Mouse (Mus musculus) E14TG2a.4 (cell line): Measurements from ENCODE around the gene Rsf1.

Source experiments
- H3K27me3 ChIP-seq: 2 replicates; pipeline ENCODE4 v1.6.1; 2014; ENCODE audit warnings: low read length, control low read depth; ENCODE audit not compliant: insufficient read depth
- H3K36me3 ChIP-seq: 2 replicates; pipeline ENCODE4 v1.6.1; 2014; ENCODE audit warnings: low read length, control low read depth; ENCODE audit not compliant: insufficient read depth
- H3K4me1 ChIP-seq: replicated peaks from 2 replicates; pipeline ENCODE4 v1.6.1; 2014; ENCODE audit warnings: low read depth, low read length, control low read depth
- H3K4me3 ChIP-seq: replicated peaks from 2 replicates; pipeline ENCODE4 v1.5.1; 2014; ENCODE audit warnings: mild to moderate bottlenecking, low read length
- H3K9me3 ChIP-seq: 2 replicates; pipeline ENCODE4 v1.6.1; 2014; ENCODE audit warnings: low read length, control low read depth
- CTCF ChIP-seq: conservative IDR thresholded peaks from 2 replicates; pipeline ENCODE4 v1.5.1; 2014; ENCODE audit warnings: low read length
- NANOG ChIP-seq: IDR thresholded peaks from 2 replicates; pipeline ENCODE4 v1.6.1; 2014; ENCODE audit warnings: borderline replicate concordance, low read length, mixed read lengths
- POU5F1 ChIP-seq: IDR thresholded peaks from 2 replicates; pipeline ENCODE4 v1.6.1; 2014; ENCODE audit warnings: low read length, borderline replicate concordance

Gene Rsf1

GRCm38 (mm10) chr7:97593535-97593934, 13.8 kb downstream of the Rsf1 start:
- peaks cover 82% of the 10 kb centered on the region for H3K4me1 ChIP-seq
- no peak overlapping the region for H3K4me3 ChIP-seq
- H3K36me3 ChIP-seq: peaks cover 24% of the 10 kb centered on the region
- H3K27me3 ChIP-seq: no peaks in the 10 kb centered on the region
- H3K9me3 ChIP-seq: no peaks in the 10 kb centered on the region
- TF ChIP-seq POU5F1 (no peak), NANOG (no peak), CTCF (no peak)

GRCm38 (mm10) chr7:97598548-97598947, 18.9 kb downstream of the Rsf1 start:
- peaks cover 9% of the 10 kb centered on the region for H3K36me3 ChIP-seq
- H3K4me3 ChIP-seq: no peak overlapping the region
- H3K9me3 ChIP-seq: no peaks in the 10 kb centered on the region
- H3K4me1 ChIP-seq: peaks cover 61% of the 10 kb centered on the region
- no peak for TF ChIP-seq NANOG
- H3K27me3 ChIP-seq: no peaks in the 10 kb centered on the region

GRCm38 (mm10) chr7:97621346-97621745, 41.7 kb downstream of the Rsf1 start:
- Histone ChIP-seq H3K27me3 (no peaks in the 10 kb centered on the region), H3K36me3 (peaks cover 19% of the 10 kb centered on the region), H3K4me1 (peaks cover 10% of the 10 kb centered on the region), H3K9me3 (no peaks in the 10 kb centered on the region), H3K4me3 (no peak overlapping the region)
- TF ChIP-seq NANOG: no peak
- no peak for TF ChIP-seq POU5F1
- no peak for TF ChIP-seq CTCF

DNA sequence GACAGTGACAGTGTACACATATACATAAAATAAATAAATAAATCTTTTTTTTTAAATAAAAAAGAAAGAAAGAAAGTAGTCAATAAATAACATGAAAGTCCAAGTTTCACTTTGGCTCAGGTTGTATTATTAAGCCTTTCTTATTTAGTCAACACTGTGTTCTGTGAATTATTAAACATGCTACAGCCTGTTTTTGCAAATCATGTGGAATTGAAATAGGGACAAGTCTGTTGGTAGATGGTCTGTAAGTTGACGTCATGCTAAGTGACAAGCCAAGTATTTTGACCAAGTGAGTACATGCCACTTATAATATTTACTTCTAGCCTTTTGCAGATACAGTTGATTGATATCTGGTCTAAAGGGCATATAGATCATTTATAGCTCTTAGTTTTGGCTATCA, 43.0 kb downstream of the Rsf1 start:
- Histone ChIP-seq H3K9me3 (no peaks in the 10 kb centered on the region), H3K4me3 (no peak overlapping the region), H3K36me3 (peaks cover 13% of the 10 kb centered on the region), H3K27me3 (no peaks in the 10 kb centered on the region), H3K4me1 (peaks cover 13% of the 10 kb centered on the region)
- TF ChIP-seq POU5F1 (no peak), CTCF (no peak), NANOG (no peak)

GRCm38 (mm10) chr7:97623402-97623801, 43.7 kb downstream of the Rsf1 start:
- Histone ChIP-seq H3K36me3 (peaks cover 7% of the 10 kb centered on the region; the same call in 1 of the 2 replicates), H3K9me3 (no peaks in the 10 kb centered on the region), H3K4me3 (no peak overlapping the region), H3K4me1 (peaks cover 11% of the 10 kb centered on the region), H3K27me3 (no peaks in the 10 kb centered on the region)
- TF ChIP-seq CTCF: no peak

DNA sequence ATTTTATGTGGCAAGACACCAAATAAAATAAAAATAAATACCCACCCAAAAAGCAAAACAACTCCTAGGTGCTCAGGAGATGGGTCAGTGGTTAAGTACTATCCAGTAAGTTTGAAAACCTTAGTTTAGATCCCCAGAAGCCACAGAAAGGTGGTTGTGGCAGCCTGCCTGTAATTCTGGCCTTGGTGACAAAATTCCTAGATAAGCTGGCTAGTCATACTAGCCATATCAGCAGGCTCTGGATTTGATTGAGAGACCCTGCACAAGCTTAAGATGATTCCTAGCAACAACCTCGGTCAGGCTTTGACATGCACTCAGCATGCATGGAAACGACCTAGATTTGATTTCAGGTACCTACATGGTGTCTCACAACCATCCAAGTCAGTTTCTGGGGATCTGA, 49.7 kb downstream of the Rsf1 start:
- H3K9me3 ChIP-seq: no peaks in the 10 kb centered on the region
- peaks cover 13% of the 10 kb centered on the region for H3K36me3 ChIP-seq
- H3K4me1 ChIP-seq: peaks cover 17% of the 10 kb centered on the region
- no peak overlapping the region for H3K4me3 ChIP-seq
- TF ChIP-seq NANOG: no peak
- TF ChIP-seq POU5F1: no peak
- TF ChIP-seq CTCF: no peak
- H3K27me3 ChIP-seq: no peaks in the 10 kb centered on the region

- Histone ChIP-seq H3K27me3 (no peaks in the 10 kb centered on the region), H3K4me1 (peaks cover 17% of the 10 kb centered on the region), H3K4me3 (no peak overlapping the region), H3K9me3 (no peaks in the 10 kb centered on the region), H3K36me3 (peaks cover 22% of the 10 kb centered on the region)
- TF ChIP-seq CTCF: no peak
- TF ChIP-seq NANOG: no peak
- no peak for TF ChIP-seq POU5F1
Observed at GRCm38 (mm10) chr7:97631290-97631689, 51.6 kb downstream of the Rsf1 start.

DNA sequence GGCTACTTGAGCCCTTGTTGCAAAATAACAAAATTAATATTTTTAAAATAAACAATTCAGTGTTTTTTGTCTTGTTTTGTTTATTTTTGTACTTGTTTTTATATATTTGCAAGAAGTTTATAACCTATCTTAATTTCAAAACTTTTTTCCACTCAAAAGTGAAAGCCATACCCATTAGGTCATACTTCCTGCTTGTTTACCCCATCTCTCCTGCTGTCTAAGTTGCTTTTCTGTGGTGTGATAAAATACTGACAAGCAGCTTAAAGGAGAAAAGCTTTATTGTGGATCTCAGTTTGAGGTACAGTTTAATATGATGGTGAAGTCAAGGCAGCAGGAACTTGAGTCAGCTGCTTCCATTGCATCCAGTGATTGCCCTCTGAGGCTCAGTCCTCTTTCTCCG, 53.2 kb downstream of the Rsf1 start:
- H3K27me3 ChIP-seq: no peaks in the 10 kb centered on the region
- peaks cover 11% of the 10 kb centered on the region for H3K4me1 ChIP-seq
- no peak overlapping the region for H3K4me3 ChIP-seq
- H3K36me3 ChIP-seq: peaks cover 30% of the 10 kb centered on the region
- TF ChIP-seq NANOG: no peak
- TF ChIP-seq CTCF: no peak
- TF ChIP-seq POU5F1: no peak
- no peaks in the 10 kb centered on the region for H3K9me3 ChIP-seq

- TF ChIP-seq POU5F1: no peak
- no peak for TF ChIP-seq CTCF
- no peak for TF ChIP-seq NANOG
- Histone ChIP-seq H3K27me3 (no peaks in the 10 kb centered on the region), H3K36me3 (peaks cover 25% of the 10 kb centered on the region), H3K4me3 (no peak overlapping the region), H3K9me3 (no peaks in the 10 kb centered on the region), H3K4me1 (peaks cover 38% of the 10 kb centered on the region)
Observed at GRCm38 (mm10) chr7:97645060-97645459, 65.4 kb downstream of the Rsf1 start.
